Mouse (Mus musculus): ENCODE results near the gene Pcmtd2. TPM values are rescaled to one million over a fixed set of nuclear protein-coding genes. Genes with fewer than 3 reads are reported as not detected.
"Not testable (repeated sequence)": the region's sequence is repeated elsewhere in the genome, so short reads cannot be mapped to it uniquely, and the experiment has no call there.

Pcmtd2 gene
- 45.8 and 48.3 TPM in 2 replicates for polyA plus RNA-seq (2015; fragmentation: Nextera tagmentation; extraction: Ambion mirVana)

DNA sequence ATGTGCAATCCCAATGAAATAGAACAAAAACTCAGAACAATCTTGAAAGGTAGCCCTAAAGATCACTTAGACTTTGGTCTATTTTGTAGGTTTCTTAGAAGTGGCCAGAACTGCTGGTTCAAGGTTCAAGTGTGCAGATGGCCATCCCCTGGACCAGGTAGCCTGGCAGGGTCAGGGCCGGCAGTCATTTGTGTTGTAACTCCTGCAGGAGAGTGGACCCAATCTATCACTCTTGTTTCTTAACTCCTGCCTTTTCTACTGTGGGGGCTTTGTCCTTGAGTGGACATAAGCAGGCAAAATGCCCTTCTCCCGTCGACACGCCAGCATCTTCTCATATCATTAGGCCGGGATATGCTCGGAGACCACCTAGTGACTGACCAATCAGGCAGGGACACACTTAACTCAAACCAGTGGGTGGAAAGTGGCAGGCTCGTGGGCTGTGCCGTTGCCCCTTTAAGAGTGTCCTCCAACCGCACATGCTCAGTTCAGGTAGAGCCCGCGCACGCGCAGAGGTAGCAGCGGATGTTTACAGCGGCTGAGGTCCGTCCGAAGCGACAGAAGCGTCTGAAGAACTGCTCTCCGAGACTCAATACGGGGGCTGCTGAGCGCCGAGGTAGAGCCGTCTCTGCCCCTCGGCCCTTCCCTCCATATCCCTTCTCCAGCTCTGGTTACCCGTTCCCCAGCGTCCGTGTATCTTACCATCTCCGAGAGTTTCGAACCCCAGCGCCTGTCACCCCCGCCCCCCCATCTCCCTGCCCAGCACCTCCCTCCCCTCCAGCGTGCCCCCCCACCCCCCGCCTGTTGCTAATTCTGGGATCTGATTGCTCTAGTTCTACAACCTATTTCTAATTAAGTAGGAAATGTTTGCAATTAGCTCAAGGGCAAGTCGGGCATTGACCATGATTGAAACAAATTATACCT lies at the start of gene Pcmtd2:
Gene Pcmtd2, plus strand, starts transcription at position 483 of the 921 bp plus-strand sequence.
- Histone ChIP-seq H3K9me3 (no peaks in the 10 kb centered on the region), H3K4me3 (peak within 1 kb of the TSS; percentile 89), H3K4me1 (peaks cover 17% of the 10 kb centered on the region), H3K27ac (replicated peaks) (peak within 1 kb of the TSS; percentile 89), H3K36me3 (peaks cover 11% of the 10 kb centered on the region; the same call in 1 of the 2 replicates), H3K27me3 (no peaks in the 10 kb centered on the region), H3K9ac (replicated peaks) (peak within 1 kb of the TSS; percentile 82), H3K4me2 (replicated peaks) (peak within 1 kb of the TSS; percentile 79)
- ATAC-seq (replicated peaks) = peak; percentile 98
- under 1% methylated on average over 35 of the region's 35 CpGs for WGBS

- Histone ChIP-seq H3K27ac (replicated peaks) (no peak overlapping the region), H3K36me3 (peaks cover 34% of the 10 kb centered on the region), H3K27me3 (no peaks in the 10 kb centered on the region), H3K9me3 (no peaks in the 10 kb centered on the region), H3K4me1 (peaks cover 9% of the 10 kb centered on the region; the same call in 1 of the 2 replicates), H3K4me3 (no peak overlapping the region), H3K9ac (replicated peaks) (no peak overlapping the region), H3K4me2 (replicated peaks) (no peak overlapping the region)
- ATAC-seq (replicated peaks) = no peak
- 69% methylated on average over 6 of the region's 6 CpGs for WGBS
Measured at GRCm38 (mm10) chr2:181789396-181789795, 48.3 kb upstream of the Pcmtd2 start.

- peaks cover 56% of the 10 kb centered on the region for H3K36me3 ChIP-seq
- H3K4me2 ChIP-seq (replicated peaks); H3K4me3 ChIP-seq; H3K4me1 ChIP-seq; H3K27me3 ChIP-seq; H3K9ac ChIP-seq (replicated peaks); H3K27ac ChIP-seq (replicated peaks); ATAC-seq (replicated peaks); H3K9me3 ChIP-seq: not testable (repeated sequence)
- 57% methylated on average over 8 of the region's 8 CpGs for WGBS
Measured at GRCm38 (mm10) chr2:181793186-181793585, 44.5 kb upstream of the Pcmtd2 start.

DNA sequence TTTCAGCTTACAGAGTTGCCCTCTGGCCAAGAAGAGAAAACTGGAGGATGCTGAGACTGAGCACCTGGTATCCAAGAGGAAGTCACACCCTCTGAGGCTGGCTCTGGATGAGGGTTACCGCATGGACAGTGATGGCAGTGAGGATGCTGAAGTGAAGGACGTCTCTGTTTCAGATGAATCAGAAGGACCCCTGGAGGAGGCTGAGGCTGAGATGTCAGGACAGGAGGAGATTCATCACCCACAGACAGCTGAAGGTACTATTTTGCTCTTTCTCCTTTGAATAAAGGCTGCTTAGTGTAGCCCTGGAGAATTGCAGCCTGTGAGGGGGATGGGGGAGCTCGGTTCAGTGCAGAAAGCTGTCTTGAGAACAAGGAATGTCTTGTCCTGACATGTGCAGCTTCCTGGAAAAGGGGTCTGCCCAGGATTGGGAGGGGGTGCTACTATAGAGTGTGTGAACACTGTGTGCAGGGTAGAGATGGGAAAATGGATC lies 42.0 kb upstream of the Pcmtd2 start:
- H3K27ac ChIP-seq (replicated peaks) = no peak overlapping the region

GRCm38 (mm10) chr2:181797672-181798071 lies 40.0 kb upstream of the Pcmtd2 start:
- no peak overlapping the region for H3K9ac ChIP-seq (replicated peaks)
- no peak overlapping the region for H3K4me2 ChIP-seq (replicated peaks)
- H3K9me3 ChIP-seq = no peaks in the 10 kb centered on the region
- no peaks in the 10 kb centered on the region for H3K4me1 ChIP-seq
- H3K27ac ChIP-seq (replicated peaks) = no peak overlapping the region
- peaks cover 63% of the 10 kb centered on the region for H3K36me3 ChIP-seq
- no peak for ATAC-seq (replicated peaks)
- no peak overlapping the region for H3K4me3 ChIP-seq
- 83% methylated on average over 8 of the region's 8 CpGs for WGBS
- H3K27me3 ChIP-seq = no peaks in the 10 kb centered on the region

More for the DNA sequence above, 42.0 kb upstream of the Pcmtd2 start:
- Histone ChIP-seq H3K27me3 (no peaks in the 10 kb centered on the region), H3K9ac (replicated peaks) (no peak overlapping the region), H3K4me2 (replicated peaks) (no peak overlapping the region), H3K4me3 (no peak overlapping the region), H3K36me3 (peaks cover 54% of the 10 kb centered on the region), H3K9me3 (no peaks in the 10 kb centered on the region), H3K4me1 (no peaks in the 10 kb centered on the region)
- ATAC-seq (replicated peaks) = no peak
- 76% methylated on average over 3 of the region's 3 CpGs for WGBS

- 70% methylated on average over 2 of the region's 2 CpGs for WGBS
- Histone ChIP-seq H3K36me3 (peaks cover 58% of the 10 kb centered on the region), H3K27ac (replicated peaks) (no peak overlapping the region), H3K27me3 (no peaks in the 10 kb centered on the region), H3K4me1 (no peaks in the 10 kb centered on the region), H3K9ac (replicated peaks) (no peak overlapping the region), H3K4me3 (no peak overlapping the region), H3K9me3 (no peaks in the 10 kb centered on the region), H3K4me2 (replicated peaks) (no peak overlapping the region)
- no peak for ATAC-seq (replicated peaks)
Measured at GRCm38 (mm10) chr2:181829032-181829650, 8.5 kb upstream of the Pcmtd2 start.

- WGBS = 72% methylated on average over 2 of the region's 2 CpGs
- no peaks in the 10 kb centered on the region for H3K9me3 ChIP-seq
- ATAC-seq (replicated peaks) = no peak
Measured at GRCm38 (mm10) chr2:181832745-181833144, 4.9 kb upstream of the Pcmtd2 start.

GRCm38 (mm10) chr2:181838293-181838680 lies 633 bp downstream of the Pcmtd2 start:
- peak overlapping the region; percentile 89 for H3K4me3 ChIP-seq
- WGBS = 0% methylated on average over 3 of the region's 3 CpGs
- H3K4me1 ChIP-seq = peaks cover 17% of the 10 kb centered on the region
- H3K4me2 ChIP-seq (replicated peaks) = peak overlapping the region; percentile 79
- peaks cover 12% of the 10 kb centered on the region; the same call in 1 of the 2 replicates for H3K36me3 ChIP-seq
- peak overlapping the region; percentile 89 for H3K27ac ChIP-seq (replicated peaks)
- H3K9me3 ChIP-seq = no peaks in the 10 kb centered on the region
- H3K27me3 ChIP-seq = no peaks in the 10 kb centered on the region
- ATAC-seq (replicated peaks) = peak; percentile 7; the same call in 1 of the 2 replicates
- H3K9ac ChIP-seq (replicated peaks) = peak overlapping the region; percentile 82

More at GRCm38 (mm10) chr2:181832745-181833144, 4.9 kb upstream of the Pcmtd2 start:
- H3K4me3 ChIP-seq = no peak overlapping the region
- H3K36me3 ChIP-seq = peaks cover 27% of the 10 kb centered on the region
- H3K9ac ChIP-seq (replicated peaks) = no peak overlapping the region
- no peaks in the 10 kb centered on the region for H3K27me3 ChIP-seq
- H3K4me1 ChIP-seq = peaks cover 6% of the 10 kb centered on the region
- H3K4me2 ChIP-seq (replicated peaks) = no peak overlapping the region
- H3K27ac ChIP-seq (replicated peaks) = no peak overlapping the region

DNA sequence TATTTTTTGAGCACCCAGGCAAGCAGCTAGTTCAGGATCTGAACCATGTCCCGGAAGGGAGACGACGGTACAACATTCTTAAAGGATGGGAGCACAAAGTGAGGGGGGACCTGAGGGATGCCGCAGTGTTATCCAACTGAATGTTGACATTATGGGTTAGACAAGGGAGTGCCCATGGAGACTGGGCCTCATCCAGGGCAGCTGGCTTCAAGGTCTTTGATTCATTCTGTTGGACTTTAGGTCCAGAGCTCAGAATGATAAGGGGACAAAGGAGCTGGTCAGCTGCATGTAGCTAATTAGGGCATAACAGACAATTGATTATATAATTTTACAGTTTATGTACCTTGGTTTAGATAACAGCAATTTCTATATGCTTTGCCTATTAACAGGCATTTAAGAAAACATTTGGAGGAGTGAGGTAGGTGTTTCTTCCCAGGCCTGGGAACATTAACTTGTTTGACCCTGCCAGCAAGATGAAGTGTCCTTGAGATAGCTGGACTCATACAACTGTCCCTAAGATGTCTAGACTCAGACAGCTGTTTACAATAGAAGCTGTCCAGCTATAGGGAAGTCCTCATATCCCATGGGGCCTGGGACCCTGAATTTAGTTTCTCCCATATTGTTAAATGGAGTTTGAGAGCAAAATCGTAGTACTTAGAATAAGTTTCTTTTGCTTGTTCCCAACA lies 8.2 kb downstream of the Pcmtd2 start:
- 80% methylated on average over 5 of the region's 5 CpGs for WGBS

DNA sequence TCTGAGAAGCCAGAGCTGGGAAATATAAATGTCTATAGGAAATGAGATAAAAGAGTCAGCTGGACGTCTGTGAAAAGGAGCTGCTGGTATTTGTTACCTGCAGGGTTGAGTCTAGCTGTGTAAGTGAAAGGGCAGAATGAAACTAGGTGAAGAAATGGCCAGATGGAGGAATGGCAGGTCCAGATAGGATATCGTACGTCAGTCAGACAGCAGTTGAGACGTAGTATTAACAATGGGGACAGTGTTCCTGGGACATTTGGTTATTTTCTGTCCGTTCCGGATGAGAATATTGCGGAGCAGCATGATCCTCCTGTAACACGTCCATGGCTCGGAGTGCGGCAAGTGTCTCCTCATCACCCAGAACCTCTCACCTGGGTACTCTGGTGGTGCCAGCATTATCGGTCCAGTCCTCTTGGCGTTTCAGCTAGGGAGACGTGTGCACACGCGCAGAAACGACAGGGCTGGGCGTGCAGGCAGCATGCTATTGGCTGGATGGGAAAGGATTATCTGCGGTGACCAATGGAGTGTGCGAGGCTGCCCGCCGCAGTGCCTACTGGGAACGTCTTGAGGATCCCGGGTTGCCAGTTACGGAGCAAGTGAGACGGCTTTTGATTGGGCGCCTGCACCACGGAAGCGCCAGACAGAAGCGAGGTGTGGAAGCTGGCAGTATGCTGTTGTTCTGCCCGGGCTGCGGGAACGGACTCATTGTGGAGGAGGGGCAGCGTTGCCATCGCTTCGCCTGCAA lies 26.3 kb downstream of the Pcmtd2 start, which contains the start of gene Polr3k:
Gene Polr3k, plus strand, starts transcription at position 547 of the 745 bp plus-strand sequence.
- H3K27me3 ChIP-seq = no peaks in the 10 kb centered on the region
- ATAC-seq (replicated peaks) = peak; percentile 100
- peaks cover 35% of the 10 kb centered on the region for H3K4me1 ChIP-seq
- peak within 1 kb of the TSS; percentile 71 for H3K4me2 ChIP-seq (replicated peaks)
- H3K36me3 ChIP-seq = peaks cover 14% of the 10 kb centered on the region
- H3K9ac ChIP-seq (replicated peaks) = peak within 1 kb of the TSS; percentile 85
- no peaks in the 10 kb centered on the region for H3K9me3 ChIP-seq
- WGBS = under 1% methylated on average over 35 of the region's 35 CpGs
- H3K4me3 ChIP-seq = peak within 1 kb of the TSS; percentile 73
- H3K27ac ChIP-seq (replicated peaks) = peak within 1 kb of the TSS; percentile 91

More for the DNA sequence above, 8.2 kb downstream of the Pcmtd2 start:
- Histone ChIP-seq H3K9me3 (no peaks in the 10 kb centered on the region), H3K9ac (replicated peaks) (no peak overlapping the region), H3K36me3 (peaks cover 58% of the 10 kb centered on the region), H3K4me1 (no peaks in the 10 kb centered on the region), H3K27ac (replicated peaks) (no peak overlapping the region), H3K4me3 (no peak overlapping the region), H3K4me2 (replicated peaks) (no peak overlapping the region), H3K27me3 (no peaks in the 10 kb centered on the region)
- ATAC-seq (replicated peaks) = no peak

GRCm38 (mm10) chr2:181864536-181864860 lies 26.8 kb downstream of the Pcmtd2 start:
- under 1% methylated on average over 22 of the region's 22 CpGs for WGBS
- no peaks in the 10 kb centered on the region for H3K9me3 ChIP-seq
- peak overlapping the region; percentile 73 for H3K4me3 ChIP-seq
- H3K9ac ChIP-seq (replicated peaks) = peak overlapping the region; percentile 85
- H3K4me2 ChIP-seq (replicated peaks) = peak overlapping the region; percentile 71
- ATAC-seq (replicated peaks) = no peak; the same call in 1 of the 2 replicates
- peaks cover 35% of the 10 kb centered on the region for H3K4me1 ChIP-seq
- no peaks in the 10 kb centered on the region for H3K27me3 ChIP-seq
- peaks cover 16% of the 10 kb centered on the region for H3K36me3 ChIP-seq
- H3K27ac ChIP-seq (replicated peaks) = peak overlapping the region; percentile 91

Data from forebrain, embryonic 15.5 days (tissue).